Comparison of ENCODE assay signal across 10 mouse cellular contexts in the genomic region with DNA sequence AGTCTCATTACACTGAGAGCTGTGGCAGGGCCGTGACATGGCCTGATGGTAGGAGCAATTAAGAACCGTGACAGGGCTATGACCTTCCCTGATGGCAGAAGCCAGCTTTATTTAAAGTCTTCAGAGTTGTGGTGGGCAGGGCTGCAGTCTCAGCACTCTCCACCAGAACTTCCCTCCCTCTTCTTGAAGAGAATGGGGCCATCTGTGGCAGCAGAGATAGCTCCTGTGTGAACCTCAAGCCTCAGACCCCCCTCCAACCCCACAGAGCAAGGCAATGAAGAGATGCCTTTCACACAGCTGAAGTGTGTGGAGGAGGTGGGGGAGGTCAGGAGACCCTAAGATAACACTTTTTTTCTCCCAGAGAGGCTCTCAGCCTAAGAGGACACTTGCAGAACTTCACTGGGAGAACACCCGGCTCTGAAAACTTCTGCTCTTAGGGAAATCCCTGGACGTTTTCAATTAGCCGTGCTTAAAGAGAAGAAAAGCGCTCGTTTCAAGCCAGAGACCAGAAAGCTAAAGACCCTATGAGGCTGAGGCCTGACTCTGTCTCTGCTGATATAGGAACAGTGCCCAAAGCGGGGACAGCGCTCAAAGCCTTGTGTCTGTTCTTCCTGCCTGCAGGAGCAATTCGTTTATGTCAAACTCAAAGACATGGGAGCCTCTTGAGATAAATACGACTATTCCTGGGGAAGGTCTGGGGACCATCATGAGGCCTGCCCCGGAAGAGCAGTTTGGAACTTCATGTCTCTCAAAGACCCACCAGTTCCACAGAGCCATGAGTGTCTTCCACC. TPM values are rescaled to one million over a fixed set of nuclear protein-coding genes. Genes with fewer than 3 reads are reported as not detected.
DNase-seq lines count a peak whose midpoint lies in the region; ATAC-seq and TF ChIP-seq lines count a peak whose summit lies in the region.
"Had no signal": no experiment of that assay in that cellular context is flagged by ENCODE, and none has a peak within 500 bp of the region (broad histone marks: within the 10 kb centered on the region; RNA-seq: fewer than 3 reads in every experiment).

No protein-coding gene starts in this region.

- intact Hi-C loops in gastrocnemius, postnatal 14 days (cut with DNase I; ENCODE audit: low total_unique reads): no loop called here

- DNase-seq in embryonic facial prominence, embryonic 14.5 days (ENCODE audit: low spot score): no peak
- no peak for DNase-seq in embryonic facial prominence, embryonic 10.5 days (ENCODE audit: low spot score)
- no peak for DNase-seq in midbrain, embryonic 10.5 days (ENCODE audit: low spot score)
- DNase-seq in liver, adult 2 months (ENCODE audit: extremely low read depth, low read depth, low spot score): no peak
- peak; percentile 70 for DNase-seq in thymus, postnatal 25 days
- DNase-seq in gastrocnemius, postnatal 14 days: no peak
- DNase-seq: lung, adult 2 months had no signal

- no peaks in the 10 kb centered on the region for H3K79me2 ChIP-seq in liver, adult 2 months (ENCODE audit: control insufficient read depth, insufficient read depth, low read length)

- peaks cover 14% of the 10 kb centered on the region for H3K4me1 ChIP-seq in embryonic facial prominence, embryonic 14.5 days (ENCODE audit: control insufficient read depth, insufficient read depth, low read length)
- peaks cover 46% of the 10 kb centered on the region for H3K4me1 ChIP-seq in embryonic facial prominence, embryonic 10.5 days
- H3K4me1 ChIP-seq in midbrain, embryonic 10.5 days: peaks cover 24% of the 10 kb centered on the region
- no peaks in the 10 kb centered on the region for H3K4me1 ChIP-seq in midbrain, embryonic 16.5 days (ENCODE audit: control insufficient read depth, insufficient read depth, low read length)
- H3K4me1 ChIP-seq in liver, adult 2 months (ENCODE audit: control insufficient read depth, insufficient read depth, low read length): no peaks in the 10 kb centered on the region; the same call in 1 of the 2 replicates
- H3K4me1 ChIP-seq in forebrain, embryonic 15.5 days: no peaks in the 10 kb centered on the region

- WGBS in embryonic facial prominence, embryonic 14.5 days: 39% methylated on average over 12 of the region's 12 CpGs
- WGBS in embryonic facial prominence, embryonic 10.5 days: 42% methylated on average over 12 of the region's 12 CpGs
- 62% methylated on average over 12 of the region's 12 CpGs for WGBS in midbrain, embryonic 10.5 days
- 52% methylated on average over 12 of the region's 12 CpGs for WGBS in midbrain, embryonic 16.5 days
- WGBS in liver, adult 2 months: 69% methylated on average over 12 of the region's 12 CpGs
- WGBS in forebrain, embryonic 15.5 days: 63% methylated on average over 12 of the region's 12 CpGs

- TF ChIP-seq POLR2A in liver, adult 2 months (IDR thresholded peaks at IDR 0.05; ENCODE audit: extremely low read depth, insufficient read depth, low read length): no peak

- H3K9ac ChIP-seq in embryonic facial prominence, embryonic 14.5 days (ENCODE audit: low read depth, low read length): no peak overlapping the region
- H3K9ac ChIP-seq in midbrain, embryonic 16.5 days (ENCODE audit: low read depth, low read length): no peak overlapping the region
- no peak overlapping the region for H3K9ac ChIP-seq in liver, adult 2 months (ENCODE audit: low read depth, low read length)
- H3K9ac ChIP-seq in forebrain, embryonic 15.5 days (replicated peaks): no peak overlapping the region
- H3K9ac ChIP-seq: embryonic facial prominence, embryonic 12.5 days had no signal

- no peak overlapping the region for H3K4me3 ChIP-seq in embryonic facial prominence, embryonic 14.5 days (ENCODE audit: low read depth, low read length)
- H3K4me3 ChIP-seq in embryonic facial prominence, embryonic 10.5 days: no peak overlapping the region
- no peak overlapping the region for H3K4me3 ChIP-seq in midbrain, embryonic 10.5 days
- no peak overlapping the region for H3K4me3 ChIP-seq in midbrain, embryonic 16.5 days (ENCODE audit: low read depth, low read length)
- H3K4me3 ChIP-seq in liver, adult 2 months (ENCODE audit: insufficient read depth, low read depth, low read length): no peak overlapping the region
- H3K4me3 ChIP-seq in forebrain, embryonic 15.5 days: no peak overlapping the region
- H3K4me3 ChIP-seq: embryonic facial prominence, embryonic 12.5 days had no signal

- H3K27me3 ChIP-seq in embryonic facial prominence, embryonic 14.5 days (replicated peaks; ENCODE audit: control insufficient read depth, insufficient read depth, low read length): no peaks in the 10 kb centered on the region
- H3K27me3 ChIP-seq in embryonic facial prominence, embryonic 10.5 days (replicated peaks; ENCODE audit: low read depth, poor library complexity, severe bottlenecking): no peaks in the 10 kb centered on the region
- H3K27me3 ChIP-seq in midbrain, embryonic 10.5 days (ENCODE audit: low read depth, poor library complexity, severe bottlenecking): no peaks in the 10 kb centered on the region
- H3K27me3 ChIP-seq in midbrain, embryonic 16.5 days (ENCODE audit: control insufficient read depth, insufficient read depth, low read depth, low read length): no peaks in the 10 kb centered on the region
- H3K27me3 ChIP-seq in liver, adult 2 months (ENCODE audit: control insufficient read depth, insufficient read depth, low read length): no peaks in the 10 kb centered on the region
- no peaks in the 10 kb centered on the region for H3K27me3 ChIP-seq in forebrain, embryonic 15.5 days
- H3K27me3 ChIP-seq: embryonic facial prominence, embryonic 12.5 days had no signal

- peak overlapping the region; percentile 4; the same call in 1 of the 2 replicates for H3K27ac ChIP-seq in embryonic facial prominence, embryonic 14.5 days (replicated peaks; ENCODE audit: low read depth, low read length)
- H3K27ac ChIP-seq in embryonic facial prominence, embryonic 10.5 days (replicated peaks): no peak overlapping the region
- H3K27ac ChIP-seq in midbrain, embryonic 10.5 days (replicated peaks): 0 out of 2 replicates have a peak overlapping the region, but pooled peaks have one; percentile 23
- no peak overlapping the region for H3K27ac ChIP-seq in midbrain, embryonic 16.5 days (ENCODE audit: low read length)
- peak overlapping the region; percentile 61 for H3K27ac ChIP-seq in liver, adult 2 months (replicated peaks; ENCODE audit: insufficient read depth, low read depth, low read length)
- H3K27ac ChIP-seq in forebrain, embryonic 15.5 days (replicated peaks): no peak overlapping the region
- H3K27ac ChIP-seq: embryonic facial prominence, embryonic 12.5 days had no signal

- H3K9me3 ChIP-seq in embryonic facial prominence, embryonic 14.5 days (ENCODE audit: control insufficient read depth, low read length): no peaks in the 10 kb centered on the region
- no peaks in the 10 kb centered on the region for H3K9me3 ChIP-seq in embryonic facial prominence, embryonic 10.5 days
- no peaks in the 10 kb centered on the region for H3K9me3 ChIP-seq in midbrain, embryonic 10.5 days (replicated peaks)
- no peaks in the 10 kb centered on the region for H3K9me3 ChIP-seq in midbrain, embryonic 16.5 days (replicated peaks; ENCODE audit: control insufficient read depth, low read length, poor library complexity, severe bottlenecking)
- H3K9me3 ChIP-seq in forebrain, embryonic 15.5 days: no peaks in the 10 kb centered on the region
- H3K9me3 ChIP-seq: embryonic facial prominence, embryonic 12.5 days had no signal

- ATAC-seq in embryonic facial prominence, embryonic 14.5 days (ENCODE audit: low read depth): no peak
- ATAC-seq in midbrain, embryonic 16.5 days: no peak
- ATAC-seq in forebrain, embryonic 15.5 days (replicated peaks): no peak

- H3K4me2 ChIP-seq in embryonic facial prominence, embryonic 14.5 days (ENCODE audit: low read depth, low read length): no peak overlapping the region
- no peak overlapping the region for H3K4me2 ChIP-seq in midbrain, embryonic 16.5 days (ENCODE audit: low read length)
- no peak overlapping the region for H3K4me2 ChIP-seq in forebrain, embryonic 15.5 days (replicated peaks)
- H3K4me2 ChIP-seq: embryonic facial prominence, embryonic 12.5 days had no signal

- TF ChIP-seq CTCF in liver, adult 2 months (IDR thresholded peaks at IDR 0.05; ENCODE audit: low read depth, low read length): no peak

- no peaks in the 10 kb centered on the region for H3K36me3 ChIP-seq in embryonic facial prominence, embryonic 14.5 days (ENCODE audit: control insufficient read depth, insufficient read depth, low read length)
- no peaks in the 10 kb centered on the region for H3K36me3 ChIP-seq in embryonic facial prominence, embryonic 10.5 days (replicated peaks)
- H3K36me3 ChIP-seq in midbrain, embryonic 10.5 days: no peaks in the 10 kb centered on the region
- no peaks in the 10 kb centered on the region for H3K36me3 ChIP-seq in midbrain, embryonic 16.5 days (ENCODE audit: control insufficient read depth, insufficient read depth, low read length)
- H3K36me3 ChIP-seq in liver, adult 2 months (ENCODE audit: control insufficient read depth, insufficient read depth, low read length): no peaks in the 10 kb centered on the region
- H3K36me3 ChIP-seq in forebrain, embryonic 15.5 days: no peaks in the 10 kb centered on the region
- H3K36me3 ChIP-seq: embryonic facial prominence, embryonic 12.5 days had no signal

RNA-seq across cellular contexts. Expression of gene Rgs10, which starts 27.1 kb away (rescaled TPM):
- polyA plus RNA-seq in embryonic facial prominence, embryonic 14.5 days (2014; fragmentation: Nextera tagmentation; extraction: Ambion mirVana): 15.8 and 20.7 TPM in 2 replicates
- polyA plus RNA-seq in embryonic facial prominence, embryonic 10.5 days (2016; fragmentation: Nextera tagmentation; extraction: Ambion mirVana): 4.1 and 8.2 TPM in 2 replicates
- polyA plus RNA-seq in midbrain, embryonic 10.5 days (2016; fragmentation: Nextera tagmentation; extraction: Ambion mirVana): 6.0 and 6.4 TPM in 2 replicates
- 58.4 and 68.6 TPM in 2 replicates for polyA plus RNA-seq in midbrain, embryonic 16.5 days (2015; fragmentation: Nextera tagmentation; extraction: Ambion mirVana)
- 2.6 and 3.4 TPM in 2 replicates for total RNA-seq in liver, adult 2 months (2014; rRNA removed)
- 0.81 and 1.5 TPM in 2 replicates for polyA plus RNA-seq in liver, adult 2 months (2012; rRNA removed)
- total RNA-seq in gastrocnemius, postnatal 14 days (2021): 1 to 10 TPM; 5.4 to 6.1 TPM
- 21.9 and 22.2 TPM in 2 replicates for polyA plus RNA-seq in forebrain, embryonic 15.5 days (2015; fragmentation: Nextera tagmentation; extraction: Ambion mirVana)

Comparison
In these comparisons a context has a peak if more than half of its experiments do, and no peak if none do; other contexts are left out.
1. H3K27ac ChIP-seq: peak in embryonic facial prominence, embryonic 14.5 days (single experiment), midbrain, embryonic 10.5 days (single experiment) and liver, adult 2 months (single experiment); none in embryonic facial prominence, embryonic 10.5 days (single experiment), midbrain, embryonic 16.5 days (single experiment) and forebrain, embryonic 15.5 days (single experiment).